Mouse (Mus musculus): ENCODE results near the gene Gucy1a1.
"Not testable (repeated sequence)": the region's sequence is repeated elsewhere in the genome, so short reads cannot be mapped to it uniquely, and the experiment has no call there.

Gucy1a1 gene

GRCm38 (mm10) chr3:82145126-82145901, at the start of gene Gucy1a1:
TSS of gene Gucy1a1 (minus strand) at chr3:82145789.
- in situ Hi-C loops (cut with MboI, MseI): loop anchor here in 1 of 2 experiments (10.0 kb wide), 1 partner anchor 209 kb away; the partner anchor contains the start of gene Map9

GRCm38 (mm10) chr3:82191559-82192245, 46.1 kb upstream of the Gucy1a1 start:
- in situ Hi-C loops (cut with MboI, MseI): no loop called here

- in situ Hi-C loops (cut with MboI, MseI): no loop called here
Observed at GRCm38 (mm10) chr3:82185626-82186025, 40.0 kb upstream of the Gucy1a1 start.

- in situ Hi-C loops (cut with MboI, MseI): no loop called here
Observed at GRCm38 (mm10) chr3:82181500-82181899, 35.9 kb upstream of the Gucy1a1 start.

GRCm38 (mm10) chr3:82180253-82180652, 34.7 kb upstream of the Gucy1a1 start:
- in situ Hi-C loops (cut with MboI, MseI): no loop called here

GRCm38 (mm10) chr3:82175501-82175900, 29.9 kb upstream of the Gucy1a1 start:
- in situ Hi-C loops (cut with MboI, MseI): no loop called here

- in situ Hi-C loops (cut with MboI, MseI): no loop called here
Observed at GRCm38 (mm10) chr3:82167064-82167463, 21.5 kb upstream of the Gucy1a1 start.

- in situ Hi-C loops (cut with MboI, MseI): no loop called here
Observed at GRCm38 (mm10) chr3:82165937-82166336, 20.3 kb upstream of the Gucy1a1 start.

GRCm38 (mm10) chr3:82162992-82163391, 17.4 kb upstream of the Gucy1a1 start:
- in situ Hi-C loops (cut with MboI, MseI): not testable (repeated sequence)

- in situ Hi-C loops (cut with MboI, MseI): loop anchor here in 1 of 2 experiments (10.0 kb wide), 1 partner anchor 209 kb away; the partner anchor contains the start of gene Map9
Observed at GRCm38 (mm10) chr3:82145978-82146377, 389 bp upstream of the Gucy1a1 start.

- in situ Hi-C loops (cut with MboI, MseI): loop anchor here (5.0 to 10.0 kb wide), 2 partner anchors 210 to 212 kb away; partner anchors contain the start of genes Ctso (in 1 of the 2) and Map9 (in 1 of the 2)
Observed at GRCm38 (mm10) chr3:82144725-82145125, 864 bp downstream of the Gucy1a1 start.

- in situ Hi-C loops (cut with MboI, MseI): loop anchor here (5.0 to 10.0 kb wide), 2 partner anchors 208 to 214 kb away; partner anchors contain the start of genes Ctso (in 1 of the 2) and Map9 (in 1 of the 2)
Observed at GRCm38 (mm10) chr3:82140781-82141180, 4.8 kb downstream of the Gucy1a1 start.

GRCm38 (mm10) chr3:82138002-82138667, 7.5 kb downstream of the Gucy1a1 start:
- in situ Hi-C loops (cut with MboI, MseI): no loop called here

- in situ Hi-C loops (cut with MboI, MseI): no loop called here
Observed at GRCm38 (mm10) chr3:82135483-82135882, 10.1 kb downstream of the Gucy1a1 start.

GRCm38 (mm10) chr3:82129258-82129657, 16.3 kb downstream of the Gucy1a1 start:
- in situ Hi-C loops (cut with MboI, MseI): no loop called here

- in situ Hi-C loops (cut with MboI, MseI): no loop called here
Observed at GRCm38 (mm10) chr3:82124567-82124966, 21.0 kb downstream of the Gucy1a1 start.

GRCm38 (mm10) chr3:82118916-82119315, 26.7 kb downstream of the Gucy1a1 start:
- in situ Hi-C loops (cut with MboI, MseI): no loop called here

- in situ Hi-C loops (cut with MboI, MseI): no loop called here
Observed at GRCm38 (mm10) chr3:82112439-82112838, 33.1 kb downstream of the Gucy1a1 start.

GRCm38 (mm10) chr3:82111986-82112385, 33.6 kb downstream of the Gucy1a1 start:
- in situ Hi-C loops (cut with MboI, MseI): no loop called here

- in situ Hi-C loops (cut with MboI, MseI): no loop called here
Observed at GRCm38 (mm10) chr3:82108951-82109350, 36.6 kb downstream of the Gucy1a1 start.

GRCm38 (mm10) chr3:82104229-82104628, 41.4 kb downstream of the Gucy1a1 start:
- in situ Hi-C loops (cut with MboI, MseI): no loop called here

- in situ Hi-C loops (cut with MboI, MseI): no loop called here
Observed at GRCm38 (mm10) chr3:82099127-82099526, 46.5 kb downstream of the Gucy1a1 start.

Data from T-helper 17 cell (primary cell).